Mouse (Mus musculus) kidney, adult 9 months (tissue): ENCODE measurements around the gene Rhox4e.
A peak's percentile ranks its signal among the peaks of the same experiment; 100 is the strongest.
"Not testable (repeated sequence)": the region's sequence is repeated elsewhere in the genome, so short reads cannot be mapped to it uniquely, and the experiment has no call there.

Experiments used
- DNase-seq: peaks from one replicate; pipeline ENCODE4 v3.0.0; 2022

The Rhox4e gene

DNA sequence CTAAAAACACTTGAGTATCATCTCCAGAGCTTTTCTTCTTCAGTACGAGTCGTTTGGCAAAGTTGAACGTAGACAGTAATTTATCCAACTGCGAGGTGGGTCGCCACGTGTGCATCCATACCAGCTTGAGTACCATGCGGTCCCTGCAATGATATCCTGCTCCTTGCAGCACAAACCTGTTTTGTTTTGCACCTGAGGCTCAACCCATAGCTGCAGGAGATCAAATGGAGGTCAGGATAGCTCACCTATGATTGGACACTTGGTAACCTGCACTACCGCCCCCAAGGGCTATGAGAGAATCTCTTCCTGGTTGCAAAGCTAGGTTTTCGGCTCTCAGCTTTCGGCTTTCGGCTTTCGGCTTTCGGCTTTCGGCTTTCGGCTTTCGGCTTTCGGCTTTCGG is at the start of gene Rhox4e:
TSS of gene Rhox4e (plus strand) at position 301 of the 400 bp plus-strand sequence.
- not testable (repeated sequence) for DNase-seq

DNA sequence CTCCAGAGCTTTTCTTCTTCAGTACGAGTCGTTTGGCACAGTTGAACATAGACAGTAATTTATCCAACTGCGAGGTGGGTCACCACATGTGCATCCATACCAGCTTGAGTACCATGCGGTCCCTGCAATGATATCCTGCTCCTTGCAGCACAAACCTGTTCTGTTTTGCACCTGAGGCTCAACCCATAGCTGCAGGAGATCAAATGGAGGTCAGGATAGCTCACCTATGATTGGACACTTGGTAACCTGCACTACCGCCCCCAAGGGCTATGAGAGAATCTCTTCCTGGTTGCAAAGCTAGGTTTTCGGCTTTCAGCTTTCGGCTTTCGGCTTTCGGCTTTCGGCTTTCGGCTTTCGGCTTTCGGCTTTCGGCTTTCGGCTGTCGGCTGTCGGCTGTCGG is 43.2 kb upstream of the Rhox4e start, which contains the start of gene Rhox4d:
TSS of gene Rhox4d (plus strand) at position 301 of the 400 bp plus-strand sequence.
- DNase-seq = not testable (repeated sequence)

- not testable (repeated sequence) for DNase-seq
Measured at GRCm38 (mm10) chrX:37530152-37530551, 27.1 kb upstream of the Rhox4e start, which contains the start of gene Rhox2e. Rhox2e (plus strand) TSS chrX:37530452.

- DNase-seq = not testable (repeated sequence)
Measured at GRCm38 (mm10) chrX:37541719-37542118, 15.5 kb upstream of the Rhox4e start, which contains the start of gene Rhox3e. Rhox3e (plus strand) TSS chrX:37542019.

- DNase-seq = not testable (repeated sequence)
Measured at GRCm38 (mm10) chrX:37571105-37571504, 13.9 kb downstream of the Rhox4e start, which contains the start of gene Rhox2f. Rhox2f (plus strand) TSS chrX:37571405.

DNA sequence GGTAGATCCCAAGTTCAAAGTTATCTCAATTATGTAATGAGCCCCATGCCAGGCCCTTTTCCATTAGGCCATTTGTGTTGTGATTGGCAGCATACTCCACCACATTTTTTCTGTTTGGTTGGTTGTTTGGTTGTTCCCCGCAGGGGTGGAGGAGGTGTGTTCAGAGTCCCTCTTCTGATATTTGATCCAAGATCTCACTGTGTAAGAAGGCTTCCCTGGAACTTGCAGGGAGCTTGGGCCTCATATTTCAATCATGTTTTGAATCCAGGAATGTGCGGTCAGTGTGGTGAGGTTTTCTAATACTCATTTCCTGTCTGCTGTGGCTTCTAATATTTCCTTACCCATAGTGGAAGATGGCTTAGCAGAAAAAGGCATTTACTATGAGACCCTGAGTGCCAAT is 15.4 kb downstream of the Rhox4e start:
- DNase-seq = peak; percentile 0

GRCm38 (mm10) chrX:37580692-37581091 is 23.5 kb downstream of the Rhox4e start, which contains the start of gene Rhox3f:
Rhox3f (plus strand) TSS chrX:37580992.
- DNase-seq = not testable (repeated sequence)

GRCm38 (mm10) chrX:37607604-37608003 is 50.4 kb downstream of the Rhox4e start, which contains the start of gene Rhox4f:
Rhox4f (minus strand) TSS chrX:37607704.
- DNase-seq = not testable (repeated sequence)
